Mouse (Mus musculus): ENCODE results near the gene Flrt1. TPM values are rescaled to one million over a fixed set of nuclear protein-coding genes. Genes with fewer than 3 reads are reported as not detected.
"Not testable (repeated sequence)": the region's sequence is repeated elsewhere in the genome, so short reads cannot be mapped to it uniquely, and the experiment has no call there.

Gene Flrt1
- polyA plus RNA-seq, 1 experiment from 2014 or later, result 9.2 TPM

DNA sequence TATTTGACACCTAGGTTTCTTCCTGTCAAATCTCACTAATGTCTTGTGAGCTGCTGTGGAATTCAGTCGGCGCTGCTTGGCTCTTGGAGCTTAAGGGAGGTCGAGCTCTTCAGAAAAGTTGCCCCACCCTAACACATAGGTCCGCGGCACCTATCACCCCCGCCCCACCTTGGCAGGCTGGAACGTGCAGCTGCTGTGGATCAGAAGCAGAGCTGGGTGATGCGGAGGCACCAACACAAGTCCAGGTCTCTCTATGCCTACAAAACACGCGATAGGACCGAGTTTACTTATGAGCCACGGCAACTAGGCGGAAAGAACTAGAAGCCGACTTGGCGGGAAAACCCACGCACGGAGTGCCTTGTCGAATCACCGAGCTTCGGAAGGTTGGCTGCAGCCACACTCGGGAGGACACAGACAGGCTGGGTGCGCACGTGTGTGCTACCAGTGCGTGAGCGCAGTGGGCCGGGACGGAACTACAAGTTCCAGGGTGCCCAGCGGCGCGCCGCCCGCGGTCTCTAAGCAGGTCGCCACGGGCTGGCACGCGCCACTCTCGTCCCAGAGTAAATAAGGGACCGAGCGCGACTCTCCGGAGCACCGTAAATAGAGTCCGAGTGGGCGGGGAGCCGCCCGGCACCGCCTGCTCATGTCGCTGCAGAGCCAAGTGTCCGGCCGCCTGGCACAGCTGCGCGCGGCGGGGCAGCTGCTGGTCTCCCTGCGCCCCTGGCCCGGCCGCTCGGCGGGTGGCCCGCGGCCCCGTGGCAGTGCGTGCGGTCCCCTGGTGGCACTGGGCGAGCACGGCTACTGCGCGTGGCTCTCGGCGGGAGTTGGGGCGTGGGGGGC is 49.1 kb downstream of the Flrt1 start, which contains the start of gene Macrod1:
Macrod1 (plus strand) TSS at position 563 of the 840 bp plus-strand sequence.
- WGBS, result under 1% methylated on average over 72 of the region's 72 CpGs
- Histone ChIP-seq H3K4me2 (replicated peaks; ENCODE audit: low read depth, low read length) (peak within 1 kb of the TSS; percentile 100), H3K4me3 (ENCODE audit: low read depth, low read length) (peak within 1 kb of the TSS; percentile 71), H3K9ac (replicated peaks; ENCODE audit: low read depth, low read length) (peak within 1 kb of the TSS; percentile 50), H3K36me3 (ENCODE audit: control insufficient read depth, insufficient read depth, low read length) (no peaks in the 10 kb centered on the region), H3K4me1 (ENCODE audit: control insufficient read depth, insufficient read depth, low read length) (peaks cover 10% of the 10 kb centered on the region), H3K27me3 (ENCODE audit: control insufficient read depth, insufficient read depth, low read length) (no peaks in the 10 kb centered on the region), H3K9me3 (ENCODE audit: control insufficient read depth, low read depth, low read length) (no peaks in the 10 kb centered on the region), H3K27ac (ENCODE audit: low read length) (no peak within 1 kb of the TSS)
- ATAC-seq (ENCODE audit: insufficient number of reproducible peaks, insufficient read depth, low FRiP score, low read depth), result peak; percentile 73

DNA sequence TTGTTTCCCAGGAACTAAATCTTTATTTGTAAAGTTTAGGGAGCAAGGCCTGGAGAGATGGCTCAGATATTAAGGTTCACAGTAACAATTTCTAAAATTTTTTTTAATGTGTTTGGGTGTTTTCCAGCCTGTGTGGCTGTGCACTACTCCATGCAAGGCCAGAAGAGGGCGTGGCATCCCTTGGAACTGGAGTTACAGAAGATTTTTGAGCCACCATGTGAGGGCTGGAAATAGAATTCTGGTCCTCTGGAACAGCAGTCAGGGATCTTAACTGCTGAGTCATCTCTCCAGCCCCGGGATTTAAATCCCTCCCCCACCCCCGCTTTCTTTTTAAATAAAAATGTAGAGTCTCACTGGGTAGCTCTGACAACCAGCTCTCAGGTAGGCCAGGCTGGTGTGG is 50.4 kb downstream of the Flrt1 start:
- H3K36me3 ChIP-seq (ENCODE audit: control insufficient read depth, insufficient read depth, low read length), result no peaks in the 10 kb centered on the region
- no peak overlapping the region for H3K4me3 ChIP-seq (ENCODE audit: low read depth, low read length)
- no peak overlapping the region for H3K9ac ChIP-seq (replicated peaks; ENCODE audit: low read depth, low read length)
- no peak overlapping the region for H3K27ac ChIP-seq (ENCODE audit: low read length)
- WGBS, result 38% methylated on average over 3 of the region's 3 CpGs
- no peak for ATAC-seq (ENCODE audit: insufficient number of reproducible peaks, insufficient read depth, low FRiP score, low read depth)
- H3K27me3 ChIP-seq (ENCODE audit: control insufficient read depth, insufficient read depth, low read length), result no peaks in the 10 kb centered on the region
- no peak overlapping the region for H3K4me2 ChIP-seq (replicated peaks; ENCODE audit: low read depth, low read length)
- peaks cover 10% of the 10 kb centered on the region for H3K4me1 ChIP-seq (ENCODE audit: control insufficient read depth, insufficient read depth, low read length)
- no peaks in the 10 kb centered on the region for H3K9me3 ChIP-seq (ENCODE audit: control insufficient read depth, low read depth, low read length)

DNA sequence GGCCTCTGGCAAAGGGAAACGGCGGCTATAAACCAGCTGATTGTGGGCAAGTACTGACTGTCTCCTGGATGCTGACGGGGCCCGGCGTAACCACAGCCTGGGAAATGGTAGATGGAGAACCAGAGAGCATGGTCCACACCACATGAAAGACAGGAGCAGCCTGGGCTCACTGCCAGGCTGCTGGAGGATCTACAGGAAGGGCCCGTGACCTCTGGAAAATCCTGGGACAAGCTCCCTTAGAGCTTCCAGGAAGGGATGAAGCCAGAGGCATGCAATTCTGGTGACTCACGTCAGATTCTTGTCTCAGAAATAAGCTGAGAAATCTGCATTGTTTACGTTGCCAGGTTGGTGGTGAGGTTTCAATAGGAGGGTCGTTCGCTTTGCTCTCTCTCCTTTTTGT is 50.8 kb downstream of the Flrt1 start:
- Histone ChIP-seq H3K4me2 (replicated peaks; ENCODE audit: low read depth, low read length) (no peak overlapping the region), H3K36me3 (ENCODE audit: control insufficient read depth, insufficient read depth, low read length) (no peaks in the 10 kb centered on the region), H3K27ac (ENCODE audit: low read length) (0 out of 2 replicates have a peak overlapping the region, but pooled peaks have one; percentile 1), H3K27me3 (ENCODE audit: control insufficient read depth, insufficient read depth, low read length) (no peaks in the 10 kb centered on the region), H3K4me1 (ENCODE audit: control insufficient read depth, insufficient read depth, low read length) (peaks cover 10% of the 10 kb centered on the region), H3K9me3 (ENCODE audit: control insufficient read depth, low read depth, low read length) (no peaks in the 10 kb centered on the region), H3K4me3 (ENCODE audit: low read depth, low read length) (no peak overlapping the region), H3K9ac (replicated peaks; ENCODE audit: low read depth, low read length) (no peak overlapping the region)
- WGBS, result 45% methylated on average over 10 of the region's 10 CpGs
- no peak for ATAC-seq (ENCODE audit: insufficient number of reproducible peaks, insufficient read depth, low FRiP score, low read depth)

DNA sequence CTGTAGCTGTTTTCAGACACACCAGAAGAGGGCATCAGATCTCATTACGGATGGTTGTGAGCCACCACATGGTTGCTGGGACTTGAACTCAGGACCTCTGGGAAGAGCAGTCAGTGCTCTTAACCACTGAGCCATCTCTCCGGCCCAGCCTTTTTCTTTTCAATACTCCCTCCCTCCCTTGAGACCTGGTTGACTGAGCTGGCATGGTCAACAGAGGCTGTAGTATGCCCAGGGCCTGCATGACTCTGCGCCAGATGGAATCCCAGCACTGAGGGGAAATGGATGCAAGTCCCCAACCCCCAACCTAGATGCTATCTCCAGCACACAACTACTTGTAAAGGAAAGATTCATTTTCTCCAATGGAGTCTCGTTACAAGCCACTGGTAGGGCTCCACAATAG is 52.1 kb downstream of the Flrt1 start:
- H3K36me3 ChIP-seq (ENCODE audit: control insufficient read depth, insufficient read depth, low read length); H3K4me2 ChIP-seq (replicated peaks; ENCODE audit: low read depth, low read length); H3K9me3 ChIP-seq (ENCODE audit: control insufficient read depth, low read depth, low read length); H3K4me3 ChIP-seq (ENCODE audit: low read depth, low read length); H3K27me3 ChIP-seq (ENCODE audit: control insufficient read depth, insufficient read depth, low read length); H3K9ac ChIP-seq (replicated peaks; ENCODE audit: low read depth, low read length); H3K27ac ChIP-seq (ENCODE audit: low read length); ATAC-seq (ENCODE audit: insufficient number of reproducible peaks, insufficient read depth, low FRiP score, low read depth): not testable (repeated sequence)
- 89% methylated on average over 4 of the region's 4 CpGs for WGBS
- peaks cover 10% of the 10 kb centered on the region for H3K4me1 ChIP-seq (ENCODE audit: control insufficient read depth, insufficient read depth, low read length)

DNA sequence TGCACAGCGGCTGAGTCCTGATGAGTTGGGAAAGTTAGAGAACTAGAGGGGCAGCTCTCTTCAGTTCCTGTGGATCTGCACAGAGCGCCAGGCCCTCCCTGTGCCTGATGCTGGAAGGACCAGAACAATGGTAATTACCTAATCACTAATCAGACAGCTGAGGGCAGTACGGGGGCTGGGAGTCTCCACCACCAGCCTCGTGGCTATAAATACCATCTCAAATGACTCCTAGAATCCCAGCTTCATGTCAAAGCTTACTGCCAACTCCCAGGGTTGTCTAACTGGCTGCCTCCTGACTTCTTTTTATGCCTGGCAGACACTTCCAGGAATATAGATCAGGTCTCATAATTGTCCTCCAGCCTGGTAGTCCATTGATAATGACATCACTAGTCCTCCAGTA is 60.8 kb downstream of the Flrt1 start:
- H3K4me2 ChIP-seq (replicated peaks; ENCODE audit: low read depth, low read length), result no peak overlapping the region
- H3K4me1 ChIP-seq (ENCODE audit: control insufficient read depth, insufficient read depth, low read length), result 0 out of 2 replicates have a peak, but pooled peaks cover 2% of the 10 kb centered on the region
- H3K27me3 ChIP-seq (ENCODE audit: control insufficient read depth, insufficient read depth, low read length), result no peaks in the 10 kb centered on the region
- H3K27ac ChIP-seq (ENCODE audit: low read length), result no peak overlapping the region
- WGBS, result 45% methylated on average over 4 of the region's 4 CpGs
- ATAC-seq (ENCODE audit: insufficient number of reproducible peaks, insufficient read depth, low FRiP score, low read depth), result no peak
- no peak overlapping the region for H3K9ac ChIP-seq (replicated peaks; ENCODE audit: low read depth, low read length)
- no peak overlapping the region for H3K4me3 ChIP-seq (ENCODE audit: low read depth, low read length)
- H3K9me3 ChIP-seq (ENCODE audit: control insufficient read depth, low read depth, low read length), result no peaks in the 10 kb centered on the region
- H3K36me3 ChIP-seq (ENCODE audit: control insufficient read depth, insufficient read depth, low read length), result no peaks in the 10 kb centered on the region

DNA sequence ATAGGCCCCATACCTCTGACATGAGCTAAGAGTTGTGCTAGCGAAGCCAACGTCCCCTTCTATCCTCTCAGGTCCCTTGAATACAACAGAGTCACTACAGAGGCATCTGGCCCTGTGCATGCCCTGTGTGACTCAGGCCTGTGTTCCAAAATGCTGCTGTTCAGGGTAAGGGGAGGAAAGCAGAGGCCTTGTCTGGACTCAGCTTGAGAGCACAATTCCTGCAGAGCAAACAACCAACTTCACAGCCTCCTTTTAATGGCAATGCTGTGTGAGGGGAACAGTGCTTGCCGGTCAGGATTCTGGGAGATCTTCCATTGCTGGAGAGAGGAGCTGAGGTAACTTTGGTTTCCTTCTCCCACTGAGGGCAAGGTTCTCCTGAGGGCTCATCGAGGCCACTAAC is 61.2 kb downstream of the Flrt1 start:
- Histone ChIP-seq H3K27ac (ENCODE audit: low read length) (no peak overlapping the region), H3K4me1 (ENCODE audit: control insufficient read depth, insufficient read depth, low read length) (0 out of 2 replicates have a peak, but pooled peaks cover 2% of the 10 kb centered on the region), H3K36me3 (ENCODE audit: control insufficient read depth, insufficient read depth, low read length) (no peaks in the 10 kb centered on the region), H3K4me2 (replicated peaks; ENCODE audit: low read depth, low read length) (no peak overlapping the region), H3K4me3 (ENCODE audit: low read depth, low read length) (no peak overlapping the region), H3K9ac (replicated peaks; ENCODE audit: low read depth, low read length) (no peak overlapping the region), H3K9me3 (ENCODE audit: control insufficient read depth, low read depth, low read length) (no peaks in the 10 kb centered on the region), H3K27me3 (ENCODE audit: control insufficient read depth, insufficient read depth, low read length) (no peaks in the 10 kb centered on the region)
- WGBS, result 68% methylated on average over 4 of the region's 4 CpGs
- no peak for ATAC-seq (ENCODE audit: insufficient number of reproducible peaks, insufficient read depth, low FRiP score, low read depth)

Other genes starting within 250 kb of the Flrt1 start
- 0.59 and 0.80 TPM in 2 replicates for gene Ccdc88b, start 247.5 kb downstream of the Flrt1 start, polyA plus RNA-seq (2014; fragmentation: Nextera tagmentation; extraction: Ambion mirVana)
- gene Trmt112, start 196.0 kb downstream of the Flrt1 start, polyA plus RNA-seq (2014; fragmentation: Nextera tagmentation; extraction: Ambion mirVana), result 152 and 158 TPM in 2 replicates
- 166 and 172 TPM in 2 replicates for gene Prdx5, start 195.6 kb downstream of the Flrt1 start, polyA plus RNA-seq (2014; fragmentation: Nextera tagmentation; extraction: Ambion mirVana)
- 6.5 and 6.8 TPM in 2 replicates for gene Esrra, start 183.9 kb downstream of the Flrt1 start, polyA plus RNA-seq (2014; fragmentation: Nextera tagmentation; extraction: Ambion mirVana)
- 1.5 and 1.8 TPM in 2 replicates for gene Catsperz, start 180.3 kb downstream of the Flrt1 start, polyA plus RNA-seq (2014; fragmentation: Nextera tagmentation; extraction: Ambion mirVana)
- gene Kcnk4, start 171.2 kb downstream of the Flrt1 start, polyA plus RNA-seq (2014; fragmentation: Nextera tagmentation; extraction: Ambion mirVana), result 0.35 and 0.95 TPM in 2 replicates
- gene Bad, start 163.9 kb downstream of the Flrt1 start, polyA plus RNA-seq (2014; fragmentation: Nextera tagmentation; extraction: Ambion mirVana), result 69.1 and 70.8 TPM in 2 replicates
- 21.8 and 24.8 TPM in 2 replicates for gene Gpr137, start 163.2 kb downstream of the Flrt1 start, polyA plus RNA-seq (2014; fragmentation: Nextera tagmentation; extraction: Ambion mirVana)
- 99.5 and 103 TPM in 2 replicates for gene Ppp1r14b, start 130.8 kb downstream of the Flrt1 start, polyA plus RNA-seq (2014; fragmentation: Nextera tagmentation; extraction: Ambion mirVana)
- gene Plcb3, start 129.3 kb downstream of the Flrt1 start, polyA plus RNA-seq (2014; fragmentation: Nextera tagmentation; extraction: Ambion mirVana), result 50.6 and 56.1 TPM in 2 replicates
- gene Fkbp2, start 125.2 kb downstream of the Flrt1 start, polyA plus RNA-seq (2014; fragmentation: Nextera tagmentation; extraction: Ambion mirVana), result 88.3 and 94.1 TPM in 2 replicates
- 38.5 and 44.7 TPM in 2 replicates for gene Vegfb, start 118.1 kb downstream of the Flrt1 start, polyA plus RNA-seq (2014; fragmentation: Nextera tagmentation; extraction: Ambion mirVana)
- gene Dnajc4, start 113.2 kb downstream of the Flrt1 start, polyA plus RNA-seq (2014; fragmentation: Nextera tagmentation; extraction: Ambion mirVana), result 23.8 and 31.2 TPM in 2 replicates
- gene Nudt22, start 109.6 kb downstream of the Flrt1 start, polyA plus RNA-seq (2014; fragmentation: Nextera tagmentation; extraction: Ambion mirVana), result 15.3 and 19.6 TPM in 2 replicates
- 9.6 and 11.5 TPM in 2 replicates for gene Trpt1, start 109.6 kb downstream of the Flrt1 start, polyA plus RNA-seq (2014; fragmentation: Nextera tagmentation; extraction: Ambion mirVana)
- 8.2 and 8.3 TPM in 2 replicates for gene Fermt3, start 86.3 kb downstream of the Flrt1 start, polyA plus RNA-seq (2014; fragmentation: Nextera tagmentation; extraction: Ambion mirVana)
- 201 and 210 TPM in 2 replicates for gene Stip1, start 65.8 kb downstream of the Flrt1 start, polyA plus RNA-seq (2014; fragmentation: Nextera tagmentation; extraction: Ambion mirVana)
- 7.7 and 8.3 TPM in 2 replicates for gene Macrod1, start 48.9 kb downstream of the Flrt1 start, polyA plus RNA-seq (2014; fragmentation: Nextera tagmentation; extraction: Ambion mirVana)
- gene Otub1, start 100.6 kb upstream of the Flrt1 start, polyA plus RNA-seq (2014; fragmentation: Nextera tagmentation; extraction: Ambion mirVana), result 222 and 238 TPM in 2 replicates
- gene Cox8a, start 111.9 kb upstream of the Flrt1 start, polyA plus RNA-seq (2014; fragmentation: Nextera tagmentation; extraction: Ambion mirVana), result 1,044 and 1,144 TPM in 2 replicates
- gene Naa40, start 135.5 kb upstream of the Flrt1 start, polyA plus RNA-seq (2014; fragmentation: Nextera tagmentation; extraction: Ambion mirVana), result 59.4 and 59.6 TPM in 2 replicates
- gene Rcor2, start 161.6 kb upstream of the Flrt1 start, polyA plus RNA-seq (2014; fragmentation: Nextera tagmentation; extraction: Ambion mirVana), result 8.4 and 10.2 TPM in 2 replicates
- 54.4 and 63.4 TPM in 2 replicates for gene Mark2, start 236.1 kb upstream of the Flrt1 start, polyA plus RNA-seq (2014; fragmentation: Nextera tagmentation; extraction: Ambion mirVana)